Mouse (Mus musculus): Measurements from ENCODE around the gene Mrps27.
A peak's percentile ranks its signal among the peaks of the same experiment; 100 is the strongest.

Mrps27 gene

GRCm38 (mm10) chr13:99352758-99353489 lies 8.3 kb downstream of the Mrps27 start:
- DNase-seq, result peak; percentile 96

- no peak for DNase-seq
Measured at GRCm38 (mm10) chr13:99353490-99353851, 8.9 kb downstream of the Mrps27 start.

GRCm38 (mm10) chr13:99355072-99355471 lies 10.5 kb downstream of the Mrps27 start:
- DNase-seq, result no peak

GRCm38 (mm10) chr13:99355861-99356260 lies 11.3 kb downstream of the Mrps27 start:
- no peak for DNase-seq

- DNase-seq, result peak; percentile 48 to 55
Measured at GRCm38 (mm10) chr13:99356428-99357265, 12.1 kb downstream of the Mrps27 start.

- peak; percentile 90 to 95 for DNase-seq
Measured at GRCm38 (mm10) chr13:99358921-99359320, 14.3 kb downstream of the Mrps27 start.

- DNase-seq, result peak; percentile 58 to 73
Measured at GRCm38 (mm10) chr13:99363866-99364265, 19.3 kb downstream of the Mrps27 start.

GRCm38 (mm10) chr13:99366422-99367175 lies 22.0 kb downstream of the Mrps27 start:
- DNase-seq, result no peak

- DNase-seq, result peak; percentile 79 to 82
Measured at GRCm38 (mm10) chr13:99367554-99368174, 23.1 kb downstream of the Mrps27 start.

- peak; percentile 87 to 89 for DNase-seq
Measured at GRCm38 (mm10) chr13:99369103-99369502, 24.5 kb downstream of the Mrps27 start.

- no peak for DNase-seq
Measured at GRCm38 (mm10) chr13:99371285-99371684, 26.7 kb downstream of the Mrps27 start.

- DNase-seq, result no peak
Measured at GRCm38 (mm10) chr13:99373684-99374083, 29.1 kb downstream of the Mrps27 start.

GRCm38 (mm10) chr13:99374191-99374590 lies 29.6 kb downstream of the Mrps27 start:
- no peak for DNase-seq

GRCm38 (mm10) chr13:99375550-99375949 lies 31.0 kb downstream of the Mrps27 start:
- peak; percentile 93 to 97 for DNase-seq

GRCm38 (mm10) chr13:99377055-99377454 lies 32.5 kb downstream of the Mrps27 start:
- DNase-seq, result no peak

- no peak for DNase-seq
Measured at GRCm38 (mm10) chr13:99378223-99378622, 33.6 kb downstream of the Mrps27 start.

- no peak for DNase-seq
Measured at GRCm38 (mm10) chr13:99382373-99382772, 37.8 kb downstream of the Mrps27 start.

- no peak for DNase-seq
Measured at GRCm38 (mm10) chr13:99384555-99385203, 40.1 kb downstream of the Mrps27 start.

GRCm38 (mm10) chr13:99385911-99386310 lies 41.3 kb downstream of the Mrps27 start:
- DNase-seq, result no peak

GRCm38 (mm10) chr13:99386341-99386740 lies 41.8 kb downstream of the Mrps27 start:
- DNase-seq, result no peak

GRCm38 (mm10) chr13:99387901-99388811 lies 43.6 kb downstream of the Mrps27 start:
- no peak for DNase-seq
